Mouse (Mus musculus): ENCODE measurements around the gene Aftph. TPM values are rescaled to one million over a fixed set of nuclear protein-coding genes. Genes with fewer than 3 reads are reported as not detected.

The Aftph gene
- total RNA-seq, 2 experiments from 2014 or later = 21.5 to 22.0 TPM

- TF ChIP-seq CTCF (IDR thresholded peaks at IDR 0.05) = no peak
- intact Hi-C loops (cut with DNase I) = no loop called here
- Histone ChIP-seq H3K27ac (no peak overlapping the region), H3K4me3 (no peak overlapping the region)
- DNase-seq = no peak
These were observed 62.0 kb downstream of the Aftph start for GRCm38 (mm10) chr11:20679396-20679795.

- no peak for TF ChIP-seq CTCF (IDR thresholded peaks at IDR 0.05)
- intact Hi-C loops (cut with DNase I) = no loop called here
- Histone ChIP-seq H3K4me3 (no peak overlapping the region), H3K27ac (no peak overlapping the region)
- DNase-seq = no peak
These were observed 68.9 kb downstream of the Aftph start for GRCm38 (mm10) chr11:20672513-20672912.

DNA sequence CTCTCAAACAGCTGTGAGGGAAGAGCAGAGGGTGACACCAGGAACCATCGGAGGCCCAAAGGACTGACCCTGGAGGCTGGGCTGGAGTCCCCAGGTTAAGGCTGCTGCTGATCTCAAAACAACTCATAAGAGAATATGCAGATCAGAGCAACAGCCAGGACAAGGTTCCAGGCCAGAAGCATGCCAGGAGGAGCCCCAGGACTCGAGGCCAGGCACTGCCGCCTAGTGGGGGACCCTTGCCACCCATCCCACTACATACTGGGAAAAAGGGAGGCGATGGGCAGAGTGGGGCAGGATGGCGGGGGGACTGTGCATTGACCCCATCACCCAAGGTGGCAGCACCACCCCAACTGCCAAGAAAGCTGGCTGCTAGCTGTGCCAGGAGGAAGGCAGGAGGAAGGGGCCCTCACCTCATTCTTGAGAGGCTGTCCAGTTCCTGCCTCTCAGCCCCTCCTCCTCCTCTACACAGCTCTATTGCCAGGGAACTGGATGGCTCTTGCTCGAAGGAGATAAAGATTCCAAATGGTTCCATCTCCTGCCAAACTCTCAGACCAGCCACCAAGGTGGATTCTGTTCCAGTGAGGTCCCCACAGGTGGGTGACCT lies 69.5 kb downstream of the Aftph start:
- intact Hi-C loops (cut with DNase I) = no loop called here
- Histone ChIP-seq H3K27ac (no peak overlapping the region), H3K4me3 (no peak overlapping the region)
- no peak for DNase-seq
- TF ChIP-seq CTCF (IDR thresholded peaks at IDR 0.05) = peak; percentile 5; the same call in 1 of the 2 replicates

DNA sequence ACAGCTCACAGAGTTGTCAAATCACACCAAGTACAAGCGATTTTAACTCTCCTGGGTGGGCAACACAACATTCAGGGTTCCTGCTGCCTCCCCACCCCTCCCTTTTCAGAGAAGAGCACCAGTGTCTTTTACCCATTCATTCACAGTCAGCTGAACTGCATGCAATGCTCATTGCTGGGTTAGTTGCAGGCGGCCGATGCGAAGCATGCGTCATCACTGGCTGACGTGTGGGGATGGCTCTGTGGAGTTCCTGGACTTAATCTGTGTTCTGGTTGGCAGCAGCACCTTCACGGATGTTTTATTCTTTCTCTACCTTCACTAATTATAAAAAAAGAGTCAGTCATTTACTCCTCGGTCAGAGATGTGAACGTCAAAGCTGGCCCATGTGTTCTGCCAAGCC lies 76.5 kb downstream of the Aftph start:
- intact Hi-C loops (cut with DNase I) = no loop called here
- no peak for DNase-seq

DNA sequence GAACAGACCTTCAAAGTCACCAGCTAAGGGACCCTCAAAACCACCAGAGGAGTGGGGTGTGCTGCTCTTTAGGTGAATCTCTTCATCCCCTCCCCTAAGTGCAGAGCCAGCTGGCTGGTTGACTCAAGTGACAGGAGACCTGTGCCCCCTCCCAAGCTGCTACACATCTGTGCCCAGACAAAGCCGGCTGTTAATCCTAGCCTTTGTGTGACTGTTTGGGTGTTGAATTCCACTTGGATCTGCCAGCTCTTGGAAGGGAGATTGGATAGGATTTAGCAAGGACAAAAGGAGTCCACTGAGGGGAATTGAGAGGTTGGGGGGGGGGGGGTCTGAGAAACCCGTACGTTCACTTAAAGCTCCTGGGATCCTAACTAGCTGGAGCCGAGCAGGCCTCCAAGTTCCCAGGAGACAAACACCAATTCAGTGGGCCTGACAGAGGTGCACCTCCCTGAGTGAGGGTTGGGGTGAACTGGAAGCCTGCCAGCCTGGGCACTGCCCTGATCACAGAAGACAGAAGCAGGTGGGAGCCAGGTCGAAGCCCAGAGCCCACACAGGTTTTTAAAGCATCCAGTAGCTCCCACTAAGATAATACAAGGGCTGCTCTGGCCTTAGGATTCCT lies 77.7 kb downstream of the Aftph start:
- intact Hi-C loops (cut with DNase I) = no loop called here
- Histone ChIP-seq H3K4me3 (no peak overlapping the region), H3K27ac (no peak overlapping the region)
- no peak for TF ChIP-seq CTCF (IDR thresholded peaks at IDR 0.05)
- no peak for DNase-seq

More for the DNA sequence above, 76.5 kb downstream of the Aftph start:
- no peak overlapping the region for H3K27ac ChIP-seq
- TF ChIP-seq CTCF (IDR thresholded peaks at IDR 0.05) = no peak
- H3K4me3 ChIP-seq = no peak overlapping the region

DNA sequence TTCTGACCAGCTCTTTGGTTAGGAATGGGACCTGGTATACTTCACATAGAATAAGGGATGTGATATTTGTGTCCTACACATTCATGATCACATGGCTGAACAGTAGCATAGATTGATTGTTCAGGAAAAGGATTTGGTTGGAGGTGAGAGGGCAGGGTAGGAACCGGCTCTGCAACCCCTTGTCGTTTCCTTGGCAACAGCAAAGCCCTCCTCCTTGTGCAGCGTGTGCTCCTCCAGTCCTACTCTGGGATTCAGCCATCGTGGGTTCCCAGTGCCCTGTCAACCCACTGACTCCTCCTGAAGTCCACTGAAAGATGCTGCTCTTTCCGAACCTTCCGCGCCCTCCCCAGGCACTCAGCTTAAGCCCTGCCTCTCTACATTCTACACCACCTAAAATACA lies 78.6 kb downstream of the Aftph start:
- Histone ChIP-seq H3K4me3 (no peak overlapping the region), H3K27ac (no peak overlapping the region)
- no peak for DNase-seq
- TF ChIP-seq CTCF (IDR thresholded peaks at IDR 0.05) = no peak
- intact Hi-C loops (cut with DNase I) = no loop called here

DNA sequence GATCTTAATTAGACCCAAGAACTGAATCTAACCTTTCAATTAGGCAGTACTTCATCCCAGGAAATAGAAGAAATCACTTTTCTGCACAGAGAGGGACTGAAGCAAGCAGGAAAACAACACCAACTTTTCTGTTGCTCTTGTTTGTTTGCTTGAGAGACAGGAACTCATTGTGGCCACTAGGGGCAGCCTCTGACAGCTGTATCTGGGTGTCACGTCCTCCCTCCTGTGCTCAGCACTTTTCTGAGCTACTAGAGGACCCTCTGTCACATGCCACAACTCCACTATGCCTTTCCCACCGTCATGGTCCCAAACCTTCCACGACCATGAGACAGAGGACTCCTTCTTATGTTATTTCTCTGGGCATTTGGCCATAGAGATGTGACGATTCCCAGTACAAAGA lies 79.7 kb downstream of the Aftph start:
- Histone ChIP-seq H3K27ac (no peak overlapping the region), H3K4me3 (no peak overlapping the region)
- DNase-seq = no peak
- peak; percentile 79 for TF ChIP-seq CTCF (IDR thresholded peaks at IDR 0.05)
- intact Hi-C loops (cut with DNase I) = no loop called here

GRCm38 (mm10) chr11:20660111-20661097 lies 81.0 kb downstream of the Aftph start:
- TF ChIP-seq CTCF (IDR thresholded peaks at IDR 0.05) = no peak
- no peak for DNase-seq
- intact Hi-C loops (cut with DNase I) = no loop called here
- no peak overlapping the region for H3K4me3 ChIP-seq
- H3K27ac ChIP-seq = no peak overlapping the region

DNA sequence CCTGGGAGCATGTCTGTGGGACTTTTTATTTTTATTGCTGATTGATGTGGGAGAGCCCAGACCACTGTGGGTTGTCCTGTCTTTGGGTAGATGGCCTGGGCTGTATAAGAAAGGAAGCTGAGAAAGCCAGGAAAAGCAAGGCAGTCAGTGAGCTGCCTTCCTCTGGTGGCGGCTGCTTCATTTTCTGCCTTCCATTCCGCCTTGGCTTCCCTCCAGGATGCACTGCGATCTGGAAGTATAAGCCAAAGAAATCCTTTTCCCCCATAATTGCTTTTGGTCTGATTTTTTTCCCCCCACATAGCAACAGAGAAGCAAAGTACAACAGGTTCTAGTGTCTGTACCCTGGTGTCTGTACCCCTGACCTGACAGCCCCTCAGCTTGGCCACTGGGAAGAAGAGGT lies 82.3 kb downstream of the Aftph start:
- TF ChIP-seq CTCF (IDR thresholded peaks at IDR 0.05) = no peak
- no peak overlapping the region for H3K27ac ChIP-seq
- intact Hi-C loops (cut with DNase I) = no loop called here
- no peak for DNase-seq
- no peak overlapping the region for H3K4me3 ChIP-seq

DNA sequence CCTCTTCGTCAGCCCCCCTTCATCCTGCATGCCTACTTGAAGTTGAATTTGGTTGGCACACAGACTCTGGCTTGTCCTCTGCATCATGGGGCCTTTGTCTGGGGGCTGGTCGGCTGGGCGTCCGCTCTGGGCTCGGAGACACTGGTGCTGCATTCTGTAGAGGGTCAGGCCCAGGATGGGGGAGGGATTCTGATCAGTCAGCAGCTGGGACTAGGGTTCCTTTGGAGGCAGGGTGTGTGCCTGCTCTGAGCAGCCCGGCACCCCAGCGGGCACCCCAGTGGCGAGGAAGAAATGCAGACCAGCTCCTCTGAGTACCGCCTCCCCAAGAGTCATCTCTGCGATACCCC lies 84.7 kb downstream of the Aftph start:
- TF ChIP-seq CTCF (IDR thresholded peaks at IDR 0.05) = no peak
- no peak overlapping the region for H3K27ac ChIP-seq
- intact Hi-C loops (cut with DNase I) = no loop called here
- H3K4me3 ChIP-seq = peak overlapping the region; percentile 46; the same call in 1 of the 2 replicates
- DNase-seq = no peak

DNA sequence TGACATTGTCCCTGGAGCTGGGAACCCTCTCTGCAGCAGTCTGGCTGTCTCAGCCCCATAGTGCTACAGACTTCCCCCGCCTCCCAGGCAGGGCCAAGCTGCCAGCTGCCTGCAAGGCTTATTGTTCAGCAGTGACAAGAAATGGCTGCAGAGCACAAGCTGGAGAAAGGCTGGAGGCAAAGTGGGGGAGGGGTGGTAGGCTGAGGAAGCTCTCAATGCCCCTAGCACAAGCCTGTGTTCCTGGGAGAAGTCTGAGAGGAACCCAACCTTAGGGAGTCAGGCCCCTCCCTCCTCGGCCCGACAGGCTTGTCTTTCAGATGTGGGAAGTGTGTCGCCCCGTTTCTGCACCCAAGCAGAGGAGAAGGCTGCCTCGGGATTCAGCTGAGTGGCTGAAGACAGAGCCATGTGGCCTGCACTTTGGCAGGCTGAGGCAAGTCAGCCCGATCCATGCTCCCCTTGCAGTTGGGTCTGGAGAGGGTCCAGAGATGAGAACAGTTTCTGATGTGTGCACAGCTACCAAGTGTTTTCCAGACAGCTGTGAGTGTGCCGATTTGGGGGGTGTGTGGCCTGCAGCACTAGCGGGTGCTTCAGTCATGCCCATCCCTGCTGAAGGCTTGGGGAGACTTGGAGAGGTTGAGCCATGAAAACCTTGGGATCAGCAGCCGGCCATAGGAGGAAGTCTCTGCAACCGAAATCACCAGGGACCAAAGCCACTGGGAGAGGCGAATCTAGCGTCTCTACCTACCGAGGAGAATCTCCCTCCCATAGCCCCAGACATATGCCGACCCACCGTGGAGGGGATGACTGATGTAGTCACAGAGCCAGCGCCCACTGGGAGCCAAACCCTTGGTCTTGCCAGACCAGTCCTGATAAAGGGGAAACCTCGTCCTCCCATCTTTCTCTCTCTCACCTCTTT lies 85.3 kb downstream of the Aftph start:
- peak; percentile 48 for DNase-seq
- intact Hi-C loops (cut with DNase I) = no loop called here
- TF ChIP-seq CTCF (IDR thresholded peaks at IDR 0.05) = no peak
- H3K27ac ChIP-seq = peak overlapping the region; percentile 40
- peak overlapping the region; percentile 46 for H3K4me3 ChIP-seq

GRCm38 (mm10) chr11:20651166-20651565 lies 90.2 kb downstream of the Aftph start:
- intact Hi-C loops (cut with DNase I) = no loop called here
- H3K27ac ChIP-seq = no peak overlapping the region

More at GRCm38 (mm10) chr11:20651166-20651565, 90.2 kb downstream of the Aftph start:
- H3K4me3 ChIP-seq = no peak overlapping the region
- DNase-seq = no peak
- TF ChIP-seq CTCF (IDR thresholded peaks at IDR 0.05) = no peak

Data from gastrocnemius, adult 2 months (tissue).